Mouse (Mus musculus) heart, embryonic 12.5 days (tissue): Measurements from ENCODE around the gene Ank2. TPM values are rescaled to one million over a fixed set of nuclear protein-coding genes. Genes with fewer than 3 reads are reported as not detected.
A peak's percentile ranks its signal among the peaks of the same experiment; 100 is the strongest.

Source experiments
- ATAC-seq: fragments of 200-750 bp; cut with Nextera tagmentation; 2 replicates; pipeline ENCODE4 v1.8.0; 2017; ENCODE audit warnings: moderate TSS enrichment, moderate library complexity; ENCODE audit not compliant: insufficient number of reproducible peaks, low FRiP score
- H3K27ac ChIP-seq: fragments of 300-500 bp; sonication (generic); 2 replicates; pipeline ENCODE4 v1.5.1; 2016; ENCODE audit warnings: mild to moderate bottlenecking, moderate library complexity; ENCODE audit not compliant: poor library complexity, severe bottlenecking
- H3K27me3 ChIP-seq: fragments of 300-500 bp; sonication (generic); replicated peaks from 2 replicates; pipeline ENCODE4 v1.6.1; 2016; ENCODE audit warnings: mild to moderate bottlenecking, moderate library complexity
- H3K36me3 ChIP-seq: fragments of 300-500 bp; sonication (generic); 2 replicates; pipeline ENCODE4 v1.6.1; 2016; ENCODE audit warnings: mild to moderate bottlenecking, moderate library complexity
- H3K4me1 ChIP-seq: fragments of 300-500 bp; sonication (generic); replicated peaks from 2 replicates; pipeline ENCODE4 v1.6.1; 2016; ENCODE audit warnings: mild to moderate bottlenecking
- H3K4me2 ChIP-seq: fragments of 300-500 bp; sonication (generic); 2 replicates; pipeline ENCODE4 v1.6.1; 2016; ENCODE audit warnings: mild to moderate bottlenecking, moderate library complexity
- H3K4me3 ChIP-seq: fragments of 300-500 bp; sonication (generic); 2 replicates; pipeline ENCODE4 v1.5.1; 2016; ENCODE audit warnings: mild to moderate bottlenecking
- H3K9ac ChIP-seq: fragments of 300-500 bp; sonication (generic); 2 replicates; pipeline ENCODE4 v1.6.1; 2016; ENCODE audit warnings: mild to moderate bottlenecking, moderate library complexity
- H3K9me3 ChIP-seq: fragments of 300-500 bp; sonication (generic); replicated peaks from 2 replicates; pipeline ENCODE4 v1.6.1; 2016; ENCODE audit warnings: mild to moderate bottlenecking, moderate library complexity
- WGBS: fragments of 180-500 bp; shearing (Covaris S2); methylation state at CpG from one replicate; pipeline ENCODE4 v1.1.7; 2016; 5-methylcytosine and 5-hydroxymethylcytosine counted together
- polyA plus RNA-seq: library from polyadenylated mRNA; unstranded; fragments of >200 nt; fragmentation: Nextera tagmentation; extraction: Ambion mirVana; gene quantifications from 2 replicates; pipeline ENCODE4 v1.2.1, GENCODE M21; 2016

Ank2 gene
- polyA plus RNA-seq, 1 experiment from 2014 or later: 42.5 TPM

DNA sequence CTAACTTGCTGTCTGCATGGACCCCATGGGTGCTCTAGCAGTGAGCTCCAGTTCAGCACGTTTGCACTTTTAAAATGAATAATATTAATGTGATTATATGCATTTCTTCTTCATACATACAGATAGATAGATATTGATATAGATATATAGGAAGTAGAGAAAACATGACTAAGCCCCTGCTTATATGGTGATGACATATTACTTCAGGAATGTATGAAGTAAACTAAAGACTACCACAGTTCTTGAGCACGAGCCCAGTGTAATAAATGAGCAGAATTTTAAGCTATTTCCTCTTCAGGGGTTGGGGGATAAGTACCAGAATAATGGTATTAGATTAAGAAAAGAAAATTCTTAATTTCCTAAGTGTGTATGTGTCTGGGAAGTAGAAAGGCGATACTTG lies 479.4 kb downstream of the Ank2 start:
- H3K4me2 ChIP-seq: no peak overlapping the region
- WGBS: 72% methylated on average over 3 of the region's 3 CpGs
- H3K36me3 ChIP-seq: peaks cover 16% of the 10 kb centered on the region
- H3K27me3 ChIP-seq: no peaks in the 10 kb centered on the region
- H3K9me3 ChIP-seq: no peaks in the 10 kb centered on the region
- H3K4me3 ChIP-seq: no peak overlapping the region
- 0 out of 2 replicates have a peak, but pooled peaks cover 3% of the 10 kb centered on the region for H3K4me1 ChIP-seq
- H3K9ac ChIP-seq: no peak overlapping the region
- no peak overlapping the region for H3K27ac ChIP-seq
- ATAC-seq: no peak

DNA sequence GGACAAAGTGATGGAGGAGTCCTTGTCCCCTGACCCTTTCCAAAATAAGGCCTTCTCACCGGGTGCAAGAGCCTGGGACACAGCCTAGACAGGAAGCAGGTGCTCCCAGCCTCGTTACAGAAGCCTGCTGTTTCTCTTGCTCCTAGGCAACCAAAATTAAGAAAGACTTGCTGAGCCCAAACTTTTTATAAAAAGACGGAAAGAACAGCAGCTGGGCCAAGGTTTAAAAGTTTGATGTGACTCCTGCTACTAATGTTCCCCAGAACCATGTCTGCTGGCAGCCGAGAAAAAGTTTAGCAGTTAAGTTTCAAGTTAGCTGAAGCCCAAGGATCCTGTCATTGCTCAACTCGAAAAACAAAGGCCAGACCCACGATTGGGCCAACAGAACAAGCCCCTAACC lies 480.0 kb downstream of the Ank2 start:
- Histone ChIP-seq H3K27ac (no peak overlapping the region), H3K36me3 (peaks cover 16% of the 10 kb centered on the region), H3K9ac (no peak overlapping the region), H3K4me3 (no peak overlapping the region), H3K9me3 (no peaks in the 10 kb centered on the region), H3K4me2 (no peak overlapping the region), H3K27me3 (no peaks in the 10 kb centered on the region), H3K4me1 (peaks cover 4% of the 10 kb centered on the region)
- no peak for ATAC-seq
- WGBS: 56% methylated on average over 6 of the region's 6 CpGs

DNA sequence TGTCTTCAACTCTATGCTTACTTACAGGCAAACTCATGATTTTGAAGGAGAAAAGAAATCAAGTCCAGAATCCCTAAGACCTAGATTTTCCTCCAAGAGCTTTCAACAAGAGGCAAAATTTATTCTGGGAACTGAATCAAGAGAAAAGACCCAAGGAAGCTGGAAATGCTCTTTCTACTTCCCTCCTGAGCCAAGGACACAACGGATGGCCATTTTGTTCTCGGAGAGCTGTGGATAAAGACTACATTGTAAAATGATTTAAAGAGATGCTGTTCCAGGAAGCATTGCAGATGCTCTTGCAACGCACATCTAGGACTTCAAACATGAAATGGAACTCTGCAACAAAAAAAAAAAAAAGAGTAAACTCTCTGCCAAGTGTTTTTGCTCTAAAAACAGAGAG lies 481.6 kb downstream of the Ank2 start:
- Histone ChIP-seq H3K27me3 (no peaks in the 10 kb centered on the region), H3K4me3 (no peak overlapping the region), H3K27ac (no peak overlapping the region), H3K4me2 (no peak overlapping the region), H3K36me3 (peaks cover 13% of the 10 kb centered on the region), H3K9me3 (no peaks in the 10 kb centered on the region), H3K9ac (no peak overlapping the region), H3K4me1 (peaks cover 8% of the 10 kb centered on the region)
- WGBS: 83% methylated on average over 3 of the region's 3 CpGs
- no peak for ATAC-seq

DNA sequence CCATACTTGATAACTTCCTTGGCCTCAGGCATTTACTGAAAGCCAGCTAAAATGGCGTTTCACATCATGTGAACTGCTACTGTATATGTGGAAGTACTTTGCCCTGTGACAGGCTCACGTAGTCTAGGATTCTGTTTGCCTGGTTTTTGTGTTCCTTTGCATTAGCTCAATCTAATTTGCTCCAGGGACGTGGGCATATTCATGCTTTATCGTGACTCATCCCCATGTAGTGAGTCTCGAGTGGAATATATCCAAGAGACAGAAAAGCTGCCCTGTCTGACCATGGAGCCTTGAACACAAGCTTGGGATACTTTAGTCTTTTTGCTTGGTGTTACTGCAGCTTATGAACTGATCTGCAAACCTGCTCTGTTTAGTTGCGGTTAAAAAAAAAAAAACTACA lies 483.6 kb downstream of the Ank2 start:
- H3K4me2 ChIP-seq: no peak overlapping the region

DNA sequence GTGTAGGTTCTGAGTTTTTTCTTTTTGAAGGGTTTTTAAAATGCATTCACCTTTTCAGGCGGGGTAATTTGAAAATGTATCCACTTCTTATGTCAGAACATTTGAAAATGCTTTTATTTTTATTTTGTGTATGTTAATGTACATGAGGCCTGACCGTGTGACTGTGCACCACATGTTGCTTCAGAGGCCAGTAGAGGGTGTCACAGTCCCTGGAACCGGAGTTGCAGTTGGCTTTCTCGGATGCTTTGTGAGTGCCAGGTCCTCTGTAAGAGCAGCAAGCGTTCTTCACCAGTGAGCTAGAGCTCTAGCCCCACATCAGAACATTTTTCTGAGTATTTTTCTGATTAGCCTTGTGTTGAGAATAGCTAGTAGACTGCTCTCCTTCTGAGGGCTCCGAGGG lies 484.0 kb downstream of the Ank2 start:
- no peak overlapping the region for H3K4me3 ChIP-seq
- no peaks in the 10 kb centered on the region for H3K27me3 ChIP-seq
- WGBS: 69% methylated on average over 6 of the region's 6 CpGs
- H3K9ac ChIP-seq: no peak overlapping the region
- H3K4me1 ChIP-seq: peaks cover 7% of the 10 kb centered on the region
- peaks cover 21% of the 10 kb centered on the region for H3K36me3 ChIP-seq
- no peaks in the 10 kb centered on the region for H3K9me3 ChIP-seq
- H3K4me2 ChIP-seq: no peak overlapping the region
- ATAC-seq: no peak
- H3K27ac ChIP-seq: no peak overlapping the region

More for the DNA sequence above, 483.6 kb downstream of the Ank2 start:
- no peak overlapping the region for H3K4me3 ChIP-seq
- no peaks in the 10 kb centered on the region for H3K27me3 ChIP-seq
- ATAC-seq: no peak
- no peaks in the 10 kb centered on the region for H3K9me3 ChIP-seq
- H3K27ac ChIP-seq: no peak overlapping the region
- H3K4me1 ChIP-seq: peaks cover 8% of the 10 kb centered on the region
- H3K9ac ChIP-seq: no peak overlapping the region
- peaks cover 17% of the 10 kb centered on the region for H3K36me3 ChIP-seq
- 85% methylated on average over 6 of the region's 6 CpGs for WGBS

DNA sequence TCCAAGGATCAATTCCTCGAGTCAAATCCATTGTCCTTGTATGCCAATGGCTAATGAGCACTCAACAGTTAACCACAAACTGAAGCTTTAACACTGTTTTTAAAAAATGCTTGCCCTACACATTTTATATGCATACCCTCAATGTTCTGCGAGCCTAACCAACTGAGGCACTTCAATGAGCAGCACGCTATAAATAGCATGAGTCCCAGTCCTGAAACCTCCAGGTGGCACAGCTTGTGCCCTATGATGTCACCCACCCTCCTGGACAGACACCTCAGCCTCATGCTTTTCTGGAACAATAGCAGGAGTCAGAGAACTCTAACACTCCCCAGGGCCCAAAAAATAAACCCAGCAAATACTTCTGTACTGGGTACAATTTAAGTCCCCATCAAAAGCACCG lies 485.2 kb downstream of the Ank2 start:
- no peak overlapping the region for H3K27ac ChIP-seq
- no peaks in the 10 kb centered on the region for H3K9me3 ChIP-seq
- no peak for ATAC-seq
- no peak overlapping the region for H3K4me2 ChIP-seq
- no peaks in the 10 kb centered on the region for H3K27me3 ChIP-seq
- no peak overlapping the region for H3K9ac ChIP-seq
- H3K36me3 ChIP-seq: peaks cover 22% of the 10 kb centered on the region
- peaks cover 4% of the 10 kb centered on the region for H3K4me1 ChIP-seq
- no peak overlapping the region for H3K4me3 ChIP-seq
- 66% methylated on average over 4 of the region's 4 CpGs for WGBS

DNA sequence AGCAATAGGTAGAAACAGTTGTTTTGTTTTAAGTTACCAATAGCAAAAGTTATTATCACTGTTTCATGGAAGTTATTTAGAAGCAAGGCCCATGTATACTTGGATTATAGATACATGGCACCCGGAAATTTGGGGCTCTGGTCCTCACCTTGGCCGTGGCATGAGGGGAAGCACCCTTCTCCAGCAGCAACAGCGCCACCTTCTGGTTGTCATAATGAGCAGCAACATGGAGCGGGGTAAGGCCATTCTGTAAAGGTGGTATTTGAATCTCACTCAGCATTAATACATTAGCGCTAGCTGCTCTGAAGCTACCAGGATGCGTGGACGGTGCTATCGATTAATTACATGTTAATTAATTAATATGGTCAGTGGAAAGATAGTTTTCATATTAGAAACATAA lies 486.6 kb downstream of the Ank2 start:
- Histone ChIP-seq H3K4me3 (no peak overlapping the region), H3K9ac (no peak overlapping the region), H3K27me3 (no peaks in the 10 kb centered on the region), H3K27ac (no peak overlapping the region), H3K4me1 (peaks cover 4% of the 10 kb centered on the region), H3K36me3 (peaks cover 29% of the 10 kb centered on the region), H3K4me2 (no peak overlapping the region), H3K9me3 (no peaks in the 10 kb centered on the region)
- ATAC-seq: no peak
- WGBS: 55% methylated on average over 8 of the region's 8 CpGs

DNA sequence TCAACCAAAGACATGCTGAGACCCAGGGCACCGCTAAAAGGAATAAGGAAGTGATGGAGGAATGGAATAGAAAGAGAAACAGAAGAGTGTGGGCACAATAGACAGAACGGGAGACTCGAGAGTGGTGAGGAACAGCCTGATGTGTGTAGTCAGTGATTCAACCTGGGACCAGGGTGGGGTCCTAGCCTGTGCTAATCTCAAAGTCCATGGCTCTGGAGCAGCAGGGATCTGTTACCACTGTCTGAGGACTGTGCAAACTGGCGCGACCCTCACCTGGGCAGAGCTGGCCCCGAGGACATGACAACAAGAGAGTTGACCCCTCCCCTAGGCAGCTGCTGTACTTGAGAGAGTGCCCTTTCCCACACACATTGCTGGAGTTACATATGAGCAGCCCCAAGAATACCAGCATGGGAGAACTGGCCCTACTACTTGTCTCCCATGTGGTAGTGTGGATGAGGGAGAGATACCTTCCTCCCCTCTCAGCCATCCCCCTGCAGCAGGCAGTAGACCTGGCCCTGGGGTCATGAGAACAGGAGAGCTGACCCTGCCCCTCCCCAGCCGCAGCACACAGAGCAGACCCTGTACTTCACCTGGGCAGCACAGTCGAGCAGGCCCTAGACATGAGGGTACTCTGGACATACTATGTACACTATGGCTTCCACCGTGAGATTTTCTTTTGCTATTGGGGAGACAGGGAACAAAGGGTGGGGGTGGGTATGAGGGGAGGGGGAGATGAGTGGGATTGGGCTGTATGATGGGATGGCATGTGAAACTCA lies 493.1 kb downstream of the Ank2 start:
- Histone ChIP-seq H3K9ac (no peak overlapping the region), H3K4me3 (no peak overlapping the region), H3K36me3 (peaks cover 27% of the 10 kb centered on the region), H3K4me1 (no peaks in the 10 kb centered on the region), H3K4me2 (no peak overlapping the region), H3K27me3 (no peaks in the 10 kb centered on the region), H3K27ac (no peak overlapping the region), H3K9me3 (no peaks in the 10 kb centered on the region)
- 84% methylated on average over 9 of the region's 9 CpGs for WGBS
- ATAC-seq: no peak

DNA sequence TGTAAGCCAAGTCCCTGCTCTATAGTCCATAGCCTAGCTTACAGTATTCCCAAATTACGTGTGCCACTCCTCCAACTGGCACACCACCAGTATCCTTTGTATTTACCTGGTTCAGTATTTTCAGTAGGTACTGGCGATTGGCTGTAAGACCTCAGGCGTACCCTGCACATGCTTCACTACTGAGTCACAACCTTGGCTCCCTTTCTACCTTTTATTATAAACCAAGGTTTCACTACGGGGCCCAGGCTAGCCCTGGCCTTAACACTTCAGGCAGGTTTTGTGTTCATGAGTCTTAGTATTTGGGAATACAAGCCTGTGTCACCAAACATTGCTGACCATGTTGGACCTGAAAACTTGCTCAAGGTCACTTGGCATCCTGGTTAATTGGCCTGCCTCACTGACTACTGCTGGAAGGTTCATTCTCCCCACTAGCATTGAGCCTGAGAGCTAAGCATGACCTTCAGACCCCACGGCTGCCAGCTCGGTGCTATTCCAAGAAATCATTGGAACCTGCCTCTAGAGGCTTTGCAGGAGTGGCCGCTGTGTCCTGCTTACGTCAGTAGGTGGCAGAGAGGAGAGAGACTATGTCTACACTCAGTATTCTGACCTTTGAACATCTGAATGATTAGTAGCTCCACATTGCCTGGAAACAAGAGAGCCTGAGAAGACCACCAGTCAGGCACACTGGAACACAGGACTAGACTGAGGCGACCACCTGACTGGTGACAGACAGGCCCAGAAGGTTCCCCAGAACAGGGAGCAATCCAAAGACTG lies 494.1 kb downstream of the Ank2 start:
- no peak overlapping the region for H3K4me2 ChIP-seq
- H3K27ac ChIP-seq: no peak overlapping the region
- H3K4me3 ChIP-seq: no peak overlapping the region
- WGBS: 66% methylated on average over 9 of the region's 9 CpGs
- peaks cover 18% of the 10 kb centered on the region for H3K36me3 ChIP-seq
- H3K4me1 ChIP-seq: no peaks in the 10 kb centered on the region
- no peak overlapping the region for H3K9ac ChIP-seq
- no peaks in the 10 kb centered on the region for H3K9me3 ChIP-seq
- H3K27me3 ChIP-seq: no peaks in the 10 kb centered on the region
- no peak for ATAC-seq

DNA sequence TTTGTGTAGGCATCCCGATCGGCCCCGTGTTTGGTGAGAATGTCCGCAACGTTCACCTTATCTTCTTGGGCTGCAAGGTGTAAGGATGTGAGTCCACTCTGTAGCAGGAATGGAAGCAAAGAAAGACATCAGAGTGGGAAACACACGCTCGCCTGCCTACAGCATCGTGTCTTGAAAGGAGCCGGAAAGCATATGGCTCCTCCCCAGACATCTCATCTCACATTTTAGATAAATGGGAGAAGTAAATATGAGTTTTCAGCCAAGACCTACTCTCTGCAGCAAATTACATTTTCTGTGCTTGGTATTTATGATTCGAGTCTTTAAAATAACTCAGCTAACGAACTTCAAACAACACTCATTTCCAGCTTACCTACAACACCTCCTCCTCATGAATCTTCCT lies 495.2 kb downstream of the Ank2 start:
- Histone ChIP-seq H3K4me1 (no peaks in the 10 kb centered on the region), H3K27me3 (no peaks in the 10 kb centered on the region), H3K4me3 (no peak overlapping the region), H3K4me2 (no peak overlapping the region), H3K36me3 (peaks cover 18% of the 10 kb centered on the region), H3K27ac (no peak overlapping the region), H3K9ac (no peak overlapping the region), H3K9me3 (no peaks in the 10 kb centered on the region)
- ATAC-seq: no peak
- 90% methylated on average over 11 of the region's 11 CpGs for WGBS

DNA sequence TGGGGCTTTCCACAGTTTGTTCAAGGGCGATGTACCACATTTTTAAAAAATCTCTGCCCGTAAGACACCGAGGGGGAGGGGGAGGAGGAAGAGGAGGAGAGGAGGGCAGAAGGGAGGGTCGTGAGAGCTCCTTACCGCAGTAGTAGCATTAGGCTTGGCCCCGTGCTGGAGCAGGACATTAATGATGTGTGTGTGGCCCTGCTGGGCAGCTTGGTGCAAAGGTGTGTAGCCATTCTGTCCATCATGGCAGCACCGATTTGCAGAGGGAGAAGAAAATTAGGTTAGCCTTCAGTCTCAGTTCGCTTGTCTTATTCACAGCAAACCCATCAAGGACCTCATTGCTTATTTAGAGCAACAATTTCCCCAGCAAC lies 500.4 kb downstream of the Ank2 start:
- WGBS: 18% methylated on average over 7 of the region's 8 CpGs
- Histone ChIP-seq H3K9me3 (no peaks in the 10 kb centered on the region), H3K4me2 (peak overlapping the region; percentile 67), H3K4me3 (peak overlapping the region; percentile 36), H3K36me3 (peaks cover 7% of the 10 kb centered on the region; the same call in 1 of the 2 replicates), H3K9ac (no peak overlapping the region), H3K27ac (no peak overlapping the region), H3K27me3 (no peaks in the 10 kb centered on the region), H3K4me1 (peaks cover 5% of the 10 kb centered on the region; the same call in 1 of the 2 replicates)
- no peak; the same call in 1 of the 2 replicates for ATAC-seq
